Mouse (Mus musculus): ENCODE measurements around the gene Bmpr1a. TPM values are rescaled to one million over a fixed set of nuclear protein-coding genes. Genes with fewer than 3 reads are reported as not detected.

The Bmpr1a gene
- polyA plus RNA-seq, 1 experiment from 2014 or later: 48.9 TPM

DNA sequence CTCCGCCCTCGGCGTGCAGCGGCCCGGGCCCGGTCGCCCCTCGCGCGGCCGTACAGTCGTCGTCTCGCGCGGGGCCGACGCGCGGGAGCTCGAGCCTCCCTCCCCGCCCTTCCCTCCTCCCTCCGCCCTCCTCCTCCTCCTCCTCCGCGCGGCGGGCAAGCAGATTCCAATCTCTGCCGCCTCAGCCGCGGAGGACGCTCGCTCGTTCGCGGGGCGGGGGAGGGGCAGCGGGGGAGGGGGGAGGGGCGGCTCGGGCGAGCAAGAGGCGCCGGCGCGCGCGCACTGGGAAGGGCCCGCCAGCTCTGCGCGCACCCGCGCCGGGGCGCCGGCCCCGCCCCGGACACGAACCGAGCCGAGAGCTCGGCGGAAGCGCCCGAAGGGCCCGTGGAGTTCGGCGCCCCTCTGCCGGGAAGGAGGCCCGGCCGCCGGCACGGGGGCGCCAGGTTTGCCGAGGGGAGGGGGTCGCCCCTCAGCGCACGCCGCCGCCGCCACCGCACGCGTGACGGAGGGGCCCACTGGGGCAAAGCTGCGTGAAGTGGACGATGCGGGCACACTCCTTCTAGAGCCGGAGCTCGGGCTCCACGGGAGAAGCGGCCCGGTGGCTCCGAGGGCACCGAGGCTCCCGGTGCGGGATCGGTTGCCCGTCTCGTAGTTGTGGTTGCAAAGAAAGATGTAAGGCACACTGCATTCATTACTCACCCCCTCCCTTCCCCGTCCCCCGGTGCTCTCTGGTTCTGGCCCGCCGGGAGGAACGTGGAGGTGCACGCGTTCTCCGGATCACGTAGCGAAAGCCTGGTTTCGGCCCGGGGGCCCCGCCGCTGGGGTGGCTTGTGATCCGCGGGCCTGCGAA lies 441 bp downstream of the Bmpr1a start:
- H3K9me3 ChIP-seq: no peaks in the 10 kb centered on the region
- peaks cover 53% of the 10 kb centered on the region for H3K4me1 ChIP-seq
- peak; percentile 93 for DNase-seq (ENCODE audit: low spot score)
- H3K4me3 ChIP-seq: peak overlapping the region; percentile 96
- no peaks in the 10 kb centered on the region for H3K27me3 ChIP-seq (ENCODE audit: insufficient read depth, poor library complexity, severe bottlenecking)
- peak overlapping the region; percentile 100 for H3K27ac ChIP-seq
- WGBS: under 1% methylated on average over 99 of the region's 115 CpGs
- H3K36me3 ChIP-seq: no peaks in the 10 kb centered on the region

DNA sequence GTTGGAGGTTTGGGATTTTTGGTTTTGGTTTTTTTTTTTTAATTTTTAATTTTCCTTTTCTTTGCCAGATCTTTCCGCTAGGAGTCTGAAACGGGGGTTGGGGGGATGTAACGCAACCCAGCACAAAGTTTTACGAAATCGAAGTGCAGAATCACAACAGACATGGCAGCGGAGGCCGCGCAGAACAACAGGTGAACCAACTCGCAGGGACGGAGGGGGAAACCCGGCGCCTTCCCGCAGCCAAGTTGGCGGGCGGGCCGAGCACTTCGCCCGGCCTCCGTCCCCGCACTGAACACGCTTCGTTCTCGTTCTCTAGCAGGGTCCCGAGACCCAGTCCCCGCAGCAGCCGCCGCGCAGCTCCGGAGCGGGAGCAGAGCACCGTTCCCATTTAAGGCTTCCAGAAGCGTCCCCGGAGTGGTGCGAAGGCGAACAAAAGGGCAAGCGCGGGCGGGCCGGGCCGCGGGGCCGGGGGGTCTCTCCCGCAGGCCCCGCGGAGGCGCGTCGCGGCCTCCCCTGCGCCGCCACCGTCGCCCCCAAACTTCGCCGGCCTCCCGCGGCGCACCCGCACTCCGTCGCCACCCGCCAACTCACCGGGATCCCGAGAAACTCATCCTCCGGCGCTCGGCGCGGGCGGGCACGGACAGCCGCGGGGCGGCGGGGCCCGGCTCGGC lies 1.2 kb downstream of the Bmpr1a start:
- DNase-seq (ENCODE audit: low spot score): no peak
- Histone ChIP-seq H3K27ac (peak overlapping the region; percentile 100), H3K9me3 (no peaks in the 10 kb centered on the region), H3K27me3 (ENCODE audit: insufficient read depth, poor library complexity, severe bottlenecking) (no peaks in the 10 kb centered on the region), H3K4me3 (peak overlapping the region; percentile 96), H3K4me1 (peaks cover 56% of the 10 kb centered on the region), H3K36me3 (no peaks in the 10 kb centered on the region)
- WGBS: under 1% methylated on average over 77 of the region's 77 CpGs

DNA sequence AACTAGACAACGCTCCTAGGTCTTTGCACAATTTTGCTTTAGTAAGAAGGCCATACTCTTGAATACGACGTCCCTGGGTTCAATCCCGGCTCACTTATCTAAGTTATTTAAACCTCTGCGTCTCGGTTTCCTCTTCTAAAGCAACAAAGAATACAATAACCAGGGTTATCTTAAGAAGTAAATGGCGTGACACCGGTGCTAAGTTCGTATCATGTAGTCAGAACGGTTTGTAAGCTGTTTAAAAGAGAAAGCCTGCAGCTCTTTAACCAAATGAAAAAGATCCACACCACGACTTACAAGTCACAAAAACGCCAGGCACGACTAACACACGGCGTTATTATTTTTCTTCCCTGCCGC lies 1.7 kb downstream of the Bmpr1a start:
- H3K27me3 ChIP-seq (ENCODE audit: insufficient read depth, poor library complexity, severe bottlenecking): no peaks in the 10 kb centered on the region
- H3K4me1 ChIP-seq: peaks cover 60% of the 10 kb centered on the region
- DNase-seq (ENCODE audit: low spot score): no peak
- H3K27ac ChIP-seq: peak overlapping the region; percentile 100
- under 1% methylated on average over 16 of the region's 16 CpGs for WGBS
- H3K36me3 ChIP-seq: no peaks in the 10 kb centered on the region
- no peaks in the 10 kb centered on the region for H3K9me3 ChIP-seq
- H3K4me3 ChIP-seq: peak overlapping the region; percentile 96

DNA sequence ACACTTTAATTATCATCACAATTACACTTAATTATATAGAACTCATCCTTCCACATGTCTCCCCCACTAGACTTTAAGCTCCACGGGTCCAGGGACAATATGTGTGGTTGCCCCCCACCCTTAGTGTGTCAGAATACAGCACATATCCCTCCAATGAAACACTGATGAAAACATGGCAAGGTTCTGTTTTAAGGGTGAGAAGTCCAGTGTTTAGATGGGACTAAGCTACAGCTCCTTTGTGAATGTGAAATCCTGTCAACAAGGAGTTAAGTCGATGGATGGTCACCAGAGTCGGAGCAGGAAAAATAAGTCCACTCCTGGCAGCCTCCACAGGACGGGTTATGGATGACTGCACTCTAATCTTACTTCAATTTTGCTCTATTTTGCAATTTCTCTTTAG lies 2.8 kb downstream of the Bmpr1a start:
- Histone ChIP-seq H3K4me3 (peak overlapping the region; percentile 96), H3K4me1 (peaks cover 59% of the 10 kb centered on the region), H3K36me3 (no peaks in the 10 kb centered on the region), H3K9me3 (no peaks in the 10 kb centered on the region), H3K27me3 (ENCODE audit: insufficient read depth, poor library complexity, severe bottlenecking) (no peaks in the 10 kb centered on the region), H3K27ac (no peak overlapping the region; the same call in 1 of the 2 replicates)
- WGBS: 12% methylated on average over 4 of the region's 4 CpGs
- DNase-seq (ENCODE audit: low spot score): no peak

DNA sequence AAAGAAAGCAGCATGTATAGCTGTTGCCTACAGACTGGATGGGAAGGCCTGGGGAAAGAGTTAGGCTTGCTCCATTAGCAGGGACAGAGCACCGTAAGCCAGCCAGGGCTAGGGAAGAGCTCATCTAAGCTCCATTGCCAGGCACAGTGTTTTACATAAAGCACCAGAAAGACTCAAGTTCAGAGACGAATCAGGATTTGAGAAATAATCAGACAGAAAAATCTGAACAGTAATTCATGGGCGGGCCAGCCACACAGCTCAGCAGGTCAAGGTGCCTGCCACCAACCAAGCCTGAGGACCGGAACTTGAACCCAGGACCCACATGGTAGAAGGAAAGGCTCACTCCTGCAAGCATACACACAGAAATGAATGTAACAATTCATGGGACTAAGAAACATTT lies 3.5 kb downstream of the Bmpr1a start:
- no peak for DNase-seq (ENCODE audit: low spot score)
- H3K9me3 ChIP-seq: no peaks in the 10 kb centered on the region
- peak overlapping the region; percentile 96; the same call in 1 of the 2 replicates for H3K4me3 ChIP-seq
- 62% methylated on average over 4 of the region's 4 CpGs for WGBS
- H3K4me1 ChIP-seq: peaks cover 55% of the 10 kb centered on the region
- H3K36me3 ChIP-seq: no peaks in the 10 kb centered on the region
- H3K27ac ChIP-seq: 0 out of 2 replicates have a peak overlapping the region, but pooled peaks have one; percentile 6
- H3K27me3 ChIP-seq (ENCODE audit: insufficient read depth, poor library complexity, severe bottlenecking): no peaks in the 10 kb centered on the region

DNA sequence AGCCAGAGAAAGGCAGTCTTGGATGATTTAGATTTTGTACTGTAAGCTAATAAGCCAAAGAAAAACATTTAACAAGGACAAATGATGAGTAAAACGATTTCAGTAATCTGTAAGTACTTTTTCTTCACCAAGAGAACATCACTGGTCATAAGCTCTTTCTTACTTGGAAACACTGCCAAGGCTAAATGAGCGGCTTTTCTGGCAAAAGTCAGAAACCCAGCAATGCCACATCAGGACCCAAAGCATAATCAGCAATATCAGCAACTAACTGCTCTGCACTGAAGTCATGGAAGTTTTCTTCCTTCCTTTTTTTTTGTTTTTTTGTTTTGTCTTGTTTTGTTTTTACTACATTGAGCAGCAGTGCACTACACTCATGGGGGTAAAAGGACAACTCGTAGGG lies 5.8 kb downstream of the Bmpr1a start:
- DNase-seq (ENCODE audit: low spot score): no peak
- 76% methylated on average over 3 of the region's 3 CpGs for WGBS
- Histone ChIP-seq H3K4me3 (no peak overlapping the region), H3K36me3 (no peaks in the 10 kb centered on the region), H3K9me3 (no peaks in the 10 kb centered on the region), H3K27ac (no peak overlapping the region), H3K4me1 (peaks cover 51% of the 10 kb centered on the region), H3K27me3 (ENCODE audit: insufficient read depth, poor library complexity, severe bottlenecking) (no peaks in the 10 kb centered on the region)

DNA sequence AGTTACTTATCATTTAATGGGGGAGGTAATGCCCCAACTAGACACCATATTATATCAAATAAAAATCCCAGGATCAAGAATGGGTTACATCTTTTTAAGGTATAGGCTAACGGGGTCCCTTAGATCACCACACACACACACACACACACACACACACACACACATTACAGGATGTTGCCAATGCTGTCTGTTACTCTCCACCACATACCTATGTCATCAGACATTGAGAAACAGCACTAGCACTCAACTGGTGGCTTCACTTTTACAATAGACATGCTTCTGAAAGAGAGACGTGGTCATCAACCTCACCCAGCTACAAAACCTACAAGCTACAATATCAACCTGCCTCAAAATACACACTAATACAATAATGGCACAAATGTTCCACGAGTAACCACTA lies 9.5 kb downstream of the Bmpr1a start:
- Histone ChIP-seq H3K4me1 (peaks cover 53% of the 10 kb centered on the region), H3K27me3 (ENCODE audit: insufficient read depth, poor library complexity, severe bottlenecking) (no peaks in the 10 kb centered on the region), H3K36me3 (no peaks in the 10 kb centered on the region), H3K27ac (no peak overlapping the region), H3K4me3 (no peak overlapping the region), H3K9me3 (no peaks in the 10 kb centered on the region)
- no peak for DNase-seq (ENCODE audit: low spot score)
- 84% methylated on average over 3 of the region's 3 CpGs for WGBS

DNA sequence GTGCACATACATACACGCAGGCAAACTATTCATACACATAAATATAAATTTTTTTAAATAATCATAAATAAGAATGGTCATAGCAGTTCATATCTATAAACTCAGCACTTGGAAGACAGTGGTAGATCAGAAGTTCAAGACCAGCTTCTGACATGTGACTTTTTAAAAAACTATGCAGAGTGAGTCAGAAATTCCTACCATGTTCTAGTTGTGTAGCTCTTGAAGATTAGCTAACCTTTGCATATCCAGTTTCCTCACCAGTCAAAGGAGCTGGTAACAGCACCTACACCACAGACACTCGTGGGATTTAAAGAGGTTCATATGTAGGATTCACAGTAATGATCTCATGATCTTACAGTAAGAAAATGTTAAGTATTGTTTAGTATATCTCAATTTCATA lies 10.5 kb downstream of the Bmpr1a start:
- peaks cover 47% of the 10 kb centered on the region for H3K4me1 ChIP-seq
- H3K27ac ChIP-seq: no peak overlapping the region
- H3K27me3 ChIP-seq (ENCODE audit: insufficient read depth, poor library complexity, severe bottlenecking): no peaks in the 10 kb centered on the region
- no peak for DNase-seq (ENCODE audit: low spot score)
- 69% methylated on average over 2 of the region's 2 CpGs for WGBS
- H3K9me3 ChIP-seq: no peaks in the 10 kb centered on the region
- no peaks in the 10 kb centered on the region for H3K36me3 ChIP-seq
- no peak overlapping the region for H3K4me3 ChIP-seq

DNA sequence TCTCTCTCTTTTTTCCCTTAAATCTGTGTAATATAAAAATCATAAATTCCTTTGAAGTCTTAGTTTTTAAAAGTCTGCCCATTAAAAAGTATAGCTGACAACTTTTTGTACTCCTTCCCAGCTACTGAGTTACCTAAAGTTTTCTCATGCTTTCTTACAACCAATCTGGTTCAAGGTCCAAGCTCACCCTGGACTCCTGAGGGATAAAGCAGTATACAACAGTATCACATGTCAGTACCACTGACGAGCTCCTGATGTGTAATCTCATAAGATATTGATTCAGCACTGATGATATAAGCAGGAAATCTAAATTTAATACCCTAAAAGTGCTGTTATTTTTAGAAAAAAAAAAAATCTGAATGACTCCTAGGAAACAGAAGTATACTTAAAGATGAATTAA lies 12.2 kb downstream of the Bmpr1a start:
- no peak overlapping the region for H3K27ac ChIP-seq
- no peaks in the 10 kb centered on the region for H3K9me3 ChIP-seq
- 71% methylated on average over 1 of the region's 1 CpGs for WGBS
- no peaks in the 10 kb centered on the region for H3K27me3 ChIP-seq (ENCODE audit: insufficient read depth, poor library complexity, severe bottlenecking)
- H3K4me1 ChIP-seq: peaks cover 39% of the 10 kb centered on the region
- DNase-seq (ENCODE audit: low spot score): no peak
- H3K36me3 ChIP-seq: no peaks in the 10 kb centered on the region
- no peak overlapping the region for H3K4me3 ChIP-seq

DNA sequence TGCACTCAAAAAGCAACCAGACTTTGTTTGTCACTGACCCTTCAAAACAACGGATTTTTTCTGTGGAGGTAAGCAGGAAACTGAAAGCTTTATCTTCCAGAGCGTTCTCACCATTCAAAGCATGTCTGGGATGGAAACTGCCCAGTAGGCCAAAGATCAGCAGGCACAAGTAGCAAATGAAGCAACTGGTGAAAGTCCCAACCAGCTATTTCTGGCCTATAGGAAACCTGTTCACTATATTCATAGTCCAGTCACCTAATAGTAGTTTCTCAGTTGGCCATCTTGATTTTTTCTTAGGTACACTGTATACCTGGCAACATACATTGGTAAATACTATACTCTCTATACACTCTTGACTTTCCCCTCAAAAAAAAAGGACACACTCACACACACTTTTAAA lies 13.2 kb downstream of the Bmpr1a start:
- no peak for DNase-seq (ENCODE audit: low spot score)
- Histone ChIP-seq H3K4me1 (peaks cover 40% of the 10 kb centered on the region), H3K9me3 (no peaks in the 10 kb centered on the region), H3K27ac (no peak overlapping the region), H3K27me3 (ENCODE audit: insufficient read depth, poor library complexity, severe bottlenecking) (no peaks in the 10 kb centered on the region), H3K4me3 (no peak overlapping the region), H3K36me3 (no peaks in the 10 kb centered on the region)
- WGBS: 36% methylated on average over 2 of the region's 2 CpGs

DNA sequence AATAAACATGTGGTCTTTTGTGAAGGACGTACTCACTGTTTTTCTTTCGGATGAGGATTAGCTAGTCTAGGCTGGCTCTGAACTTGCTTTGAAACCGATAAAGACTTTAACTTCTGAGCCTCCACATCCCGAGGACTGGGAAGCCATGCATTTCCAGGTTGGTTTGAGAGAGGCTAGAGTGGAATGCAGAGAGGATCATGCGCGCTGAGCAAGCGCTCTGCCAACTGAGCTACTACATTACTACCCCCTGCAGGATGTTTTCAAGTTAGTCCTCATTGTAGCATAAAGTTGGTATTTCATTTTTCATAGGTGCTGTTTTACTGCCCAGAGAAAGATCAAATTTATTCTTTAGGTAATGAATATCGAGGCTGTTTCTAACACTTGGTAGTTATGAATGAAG lies 17.0 kb downstream of the Bmpr1a start:
- 42% methylated on average over 8 of the region's 8 CpGs for WGBS
- Histone ChIP-seq H3K4me1 (peaks cover 53% of the 10 kb centered on the region), H3K4me3 (no peak overlapping the region), H3K27me3 (ENCODE audit: insufficient read depth, poor library complexity, severe bottlenecking) (no peaks in the 10 kb centered on the region), H3K9me3 (no peaks in the 10 kb centered on the region), H3K27ac (peak overlapping the region; percentile 24; the same call in 1 of the 2 replicates), H3K36me3 (no peaks in the 10 kb centered on the region)
- DNase-seq (ENCODE audit: low spot score): no peak

DNA sequence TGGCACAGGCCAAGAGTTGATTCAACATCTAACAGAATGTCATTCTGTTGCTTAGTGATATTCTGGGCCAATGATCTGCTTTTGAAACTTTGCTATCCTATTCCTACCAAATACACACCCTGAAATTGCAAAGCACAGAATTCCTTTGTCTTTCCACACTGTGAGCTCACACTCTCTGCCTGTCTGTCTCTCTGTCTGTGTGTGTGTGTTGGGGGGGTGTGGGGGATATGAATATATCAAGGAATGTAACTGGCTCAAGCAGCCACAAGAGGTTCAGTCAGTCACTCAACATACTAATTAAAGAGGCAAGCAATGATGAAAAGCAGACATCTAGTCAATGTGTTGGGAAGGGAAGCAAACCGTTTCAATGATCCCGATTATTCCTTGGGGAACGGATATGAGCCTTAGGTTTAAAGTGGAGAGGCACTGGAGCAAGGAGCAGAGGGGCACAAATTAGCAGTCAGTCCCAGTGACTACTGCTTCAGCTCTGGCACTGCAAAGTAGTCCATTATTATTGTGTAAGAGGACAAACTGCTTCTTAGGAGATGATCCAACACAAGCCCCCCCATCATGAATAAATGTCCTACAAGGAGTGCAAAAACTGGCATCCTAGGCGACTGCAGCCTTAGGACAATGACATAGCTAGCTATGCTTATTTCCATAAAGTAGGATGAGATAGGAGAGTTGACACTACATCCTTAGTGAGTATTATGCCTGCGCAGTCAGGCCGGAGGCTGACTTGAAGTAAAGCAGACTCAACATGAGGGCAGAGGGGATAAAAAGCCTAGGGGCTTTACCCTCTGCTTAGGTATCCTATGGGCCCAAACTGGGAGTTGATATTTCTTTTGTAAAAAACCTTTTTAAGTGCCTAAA lies 19.4 kb downstream of the Bmpr1a start:
- 47% methylated on average over 6 of the region's 6 CpGs for WGBS
- Histone ChIP-seq H3K4me3 (no peak overlapping the region), H3K27ac (0 out of 2 replicates have a peak overlapping the region, but pooled peaks have one; percentile 6), H3K9me3 (no peaks in the 10 kb centered on the region), H3K36me3 (no peaks in the 10 kb centered on the region), H3K4me1 (peaks cover 36% of the 10 kb centered on the region), H3K27me3 (ENCODE audit: insufficient read depth, poor library complexity, severe bottlenecking) (no peaks in the 10 kb centered on the region)
- no peak for DNase-seq (ENCODE audit: low spot score)

DNA sequence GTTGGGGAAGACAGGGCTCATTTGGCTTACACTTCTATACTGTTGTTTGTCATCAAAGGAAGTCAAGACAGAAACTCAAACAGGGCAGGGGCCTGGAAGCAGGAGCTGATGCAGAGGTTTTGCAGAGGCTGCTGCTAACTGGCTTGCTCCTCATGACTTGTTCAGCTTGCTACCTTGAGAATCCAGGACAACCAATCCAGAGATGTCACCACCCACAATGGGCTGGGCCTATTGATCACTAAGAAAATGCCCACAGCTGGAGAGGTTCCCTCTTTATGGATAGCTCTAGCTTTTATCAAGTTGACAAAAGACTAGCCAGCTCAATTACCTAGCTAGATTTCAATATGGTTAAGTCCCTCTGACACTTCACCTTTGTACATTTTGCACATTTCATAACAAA lies 31.6 kb downstream of the Bmpr1a start:
- Histone ChIP-seq H3K9me3 (no peaks in the 10 kb centered on the region), H3K4me3 (no peak overlapping the region), H3K4me1 (peaks cover 35% of the 10 kb centered on the region), H3K27me3 (ENCODE audit: insufficient read depth, poor library complexity, severe bottlenecking) (no peaks in the 10 kb centered on the region), H3K36me3 (no peaks in the 10 kb centered on the region), H3K27ac (no peak overlapping the region)
- no peak for DNase-seq (ENCODE audit: low spot score)
